Mouse (Mus musculus): ENCODE results near the gene Ankrd13d. TPM values are rescaled to one million over a fixed set of nuclear protein-coding genes. Genes with fewer than 3 reads are reported as not detected.

Ankrd13d gene
- total and polyA plus RNA-seq, 3 experiments = 3.8 to 55.1 (median 13.2) TPM

GRCm38 (mm10) chr19:4231253-4232185 is 51.4 kb downstream of the Ankrd13d start, which contains the start of gene Pold4 (continued):
- TF ChIP-seq E2F4 (IDR thresholded peaks at IDR 0.05; ENCODE audit: insufficient replicate concordance, low read depth, low read length) (no peak), ELF1 (IDR thresholded peaks at IDR 0.05; ENCODE audit: low read depth, low read length) (peak; percentile 88), ZMIZ1 (IDR thresholded peaks at IDR 0.05; ENCODE audit: low read depth, low read length) (peak; percentile 43; the same call in 1 of the 2 replicates), PAX5 (IDR thresholded peaks at IDR 0.05; ENCODE audit: low read length) (no peak), USF1 (IDR thresholded peaks at IDR 0.05; ENCODE audit: low read depth, low read length) (no peak), NELFE (IDR thresholded peaks at IDR 0.05; ENCODE audit: low read depth, low read length) (peak; percentile 76), ZC3H11A (IDR thresholded peaks at IDR 0.05; ENCODE audit: low read depth, low read length) (no peak), ETS1 (conservative IDR thresholded peaks at IDR 0.05; ENCODE audit: low read depth, low read length) (peak; percentile 88), EP300 (IDR thresholded peaks at IDR 0.05; ENCODE audit: low read length) (peak; percentile 91), BHLHE40 (IDR thresholded peaks at IDR 0.05; ENCODE audit: low read depth, low read length) (no peak; the same call in 1 of the 2 replicates), RAD21 (IDR thresholded peaks at IDR 0.05; ENCODE audit: low read depth, low read length) (no peak)

GRCm38 (mm10) chr19:4230415-4230814 is 52.5 kb downstream of the Ankrd13d start:
- Histone ChIP-seq H3K9me3 (replicated peaks; ENCODE audit: low read length) (no peaks in the 10 kb centered on the region), H3K4me1 (ENCODE audit: control insufficient read depth in 1 of 2, insufficient read depth in 2 of 2) (peaks cover 24 to 63% of the 10 kb centered on the region in 2 experiments), H3K79me2 (replicated peaks; ENCODE audit: control insufficient read depth, extremely low read depth, insufficient read depth, poor library complexity, severe bottlenecking) (no peaks in the 10 kb centered on the region), H3K27ac (ENCODE audit: insufficient read depth, low read depth) (0 out of 2 replicates have a peak overlapping the region, but pooled peaks have one; percentile 43), H3K9ac (ENCODE audit: insufficient read depth, low read depth) (no peak overlapping the region), H3K36me3 (replicated peaks in 1 of 2; ENCODE audit: control insufficient read depth in 1 of 2, insufficient read depth in 1 of 2, low read length in 1 of 2) (peaks cover 0 to 5% of the 10 kb centered on the region in 2 experiments), H3K27me3 (replicated peaks) (peaks cover 8% of the 10 kb centered on the region), H3K4me3 (replicated peaks in 1 of 3; ENCODE audit: low read depth in 2 of 3, low read length in 2 of 3, poor library complexity in 1 of 3) (no peak overlapping the region), H3K4me2 (ENCODE audit: insufficient read depth, low read depth, poor library complexity, severe bottlenecking) (no peak overlapping the region)
- in situ Hi-C loops (cut with MboI; ENCODE audit: low pct_ligation_motif_present, low pct_unique_long_range_greater_than_20kb, low sequenced_read_pairs) (no loop called here), dilution Hi-C loops (cut with MboI; ENCODE audit: extremely low pct_ligation_motif_present, extremely low pct_unique_long_range_greater_than_20kb, low sequenced_read_pairs) (no loop called here)
- TF ChIP-seq MAZ (IDR thresholded peaks at IDR 0.05; ENCODE audit: low read depth, low read length) (no peak), MXI1 (IDR thresholded peaks at IDR 0.05; ENCODE audit: low read depth, low read length) (no peak), IRF4 (IDR thresholded peaks at IDR 0.05; ENCODE audit: low read depth, low read length) (no peak), HCFC1 (IDR thresholded peaks at IDR 0.05; ENCODE audit: low read depth, low read length) (no peak), ZC3H11A (IDR thresholded peaks at IDR 0.05; ENCODE audit: low read depth, low read length) (no peak), MAFK (IDR thresholded peaks at IDR 0.05; ENCODE audit: insufficient replicate concordance, low read length) (no peak), USF1 (IDR thresholded peaks at IDR 0.05; ENCODE audit: low read depth, low read length) (no peak), SIN3A (IDR thresholded peaks at IDR 0.05; ENCODE audit: low read length) (no peak), NRF1 (IDR thresholded peaks at IDR 0.05; ENCODE audit: low read depth, low read length) (no peak), BHLHE40 (IDR thresholded peaks at IDR 0.05; ENCODE audit: low read depth, low read length) (no peak), MEF2A (IDR thresholded peaks at IDR 0.05; ENCODE audit: borderline replicate concordance, low read depth, low read length) (no peak), USF2 (conservative IDR thresholded peaks at IDR 0.05; ENCODE audit: low read depth, low read length) (no peak), NELFE (IDR thresholded peaks at IDR 0.05; ENCODE audit: low read depth, low read length) (no peak), JUND (conservative IDR thresholded peaks at IDR 0.05; ENCODE audit: low read depth, low read length) (no peak), POLR2AphosphoS2 (IDR thresholded peaks at IDR 0.05; ENCODE audit: low read depth, low read length) (no peak)
- DNase-seq (ENCODE audit: extremely low read depth) = no peak
